Mouse (Mus musculus) myocyte (in vitro differentiated cells): ENCODE measurements around the gene Nr1d1. TPM values are rescaled to one million over a fixed set of nuclear protein-coding genes. Genes with fewer than 3 reads are reported as not detected.

Source experiments
- H3K27me3 ChIP-seq: one replicate; pipeline ENCODE4 v1.6.1; 2011; ENCODE audit not compliant: control insufficient read depth, insufficient read depth, insufficient read length
- H3K36me3 ChIP-seq: one replicate; pipeline ENCODE4 v1.6.1; 2011; ENCODE audit not compliant: control insufficient read depth, insufficient read depth
- H3K4me2 ChIP-seq: one replicate; pipeline ENCODE4 v1.6.1; 2011; ENCODE audit warnings: low read depth, control low read depth
- H3K4me3 ChIP-seq: one replicate; pipeline ENCODE4 v1.5.1; 2011; ENCODE audit warnings: mild to moderate bottlenecking, control low read depth, moderate library complexity
- H3K79me2 ChIP-seq: one replicate; pipeline ENCODE4 v1.6.1; 2011; ENCODE audit not compliant: control insufficient read depth, insufficient read depth
- H3ac ChIP-seq: one replicate; pipeline ENCODE4 v1.6.1; 2011; ENCODE audit not compliant: control insufficient read depth, insufficient read length
- CEBPB ChIP-seq: IDR thresholded peaks from 2 replicates; pipeline ENCODE4 v1.6.1; 2011; ENCODE audit warnings: mild to moderate bottlenecking, moderate library complexity; ENCODE audit not compliant: poor library complexity, insufficient read depth, severe bottlenecking
- E2F4 ChIP-seq: IDR thresholded peaks from one replicate; pipeline ENCODE4 v1.6.1; 2011; ENCODE audit warnings: mild to moderate bottlenecking, control low read depth, moderate library complexity; ENCODE audit not compliant: insufficient read depth
- MAX ChIP-seq: IDR thresholded peaks from one replicate; pipeline ENCODE4 v1.6.1; 2011; ENCODE audit warnings: low read depth, mild to moderate bottlenecking, control low read depth
- MYOD1 ChIP-seq, 3 experiments: IDR thresholded peaks; one replicate each; pipeline ENCODE4 v1.6.1; 2011; ENCODE audit warnings: control low read depth in 2 of 3, low read depth in 2 of 3, mild to moderate bottlenecking in 2 of 3, moderate library complexity in 1 of 3; ENCODE audit not compliant: insufficient read length in 2 of 3, control insufficient read depth in 1 of 3
- MYOG ChIP-seq, 3 experiments: IDR thresholded peaks; one replicate each; pipeline ENCODE4 v1.6.1; 2011; ENCODE audit warnings: control low read depth in 2 of 3, low read depth in 2 of 3, mild to moderate bottlenecking in 2 of 3; ENCODE audit not compliant: insufficient read length in 2 of 3, control insufficient read depth in 1 of 3, insufficient read depth in 1 of 3
- POLR2A ChIP-seq: IDR thresholded peaks from one replicate; pipeline ENCODE4 v1.6.1; 2011; ENCODE audit warnings: low read depth, mild to moderate bottlenecking, control low read depth, moderate library complexity; ENCODE audit not compliant: insufficient read length
- POLR2AphosphoS2 ChIP-seq: IDR thresholded peaks from one replicate; pipeline ENCODE4 v1.6.1; 2011; ENCODE audit warnings: low read depth, control low read depth; ENCODE audit not compliant: insufficient read length
- REST ChIP-seq: IDR thresholded peaks from one replicate; pipeline ENCODE4 v1.6.1; 2011; ENCODE audit warnings: mild to moderate bottlenecking, control low read depth, moderate library complexity; ENCODE audit not compliant: insufficient read depth, insufficient read length
- SRF ChIP-seq: IDR thresholded peaks from one replicate; pipeline ENCODE4 v1.6.1; 2011; ENCODE audit warnings: low read depth; ENCODE audit not compliant: control insufficient read depth, insufficient read length
- TCF12 ChIP-seq: IDR thresholded peaks from one replicate; pipeline ENCODE4 v1.6.1; 2011; ENCODE audit warnings: mild to moderate bottlenecking, control low read depth; ENCODE audit not compliant: poor library complexity, insufficient read depth, severe bottlenecking
- TCF3 ChIP-seq: IDR thresholded peaks from one replicate; pipeline ENCODE4 v1.6.1; 2011; ENCODE audit warnings: low read depth, control low read depth; ENCODE audit not compliant: insufficient read length
- USF1 ChIP-seq: IDR thresholded peaks from one replicate; pipeline ENCODE4 v1.6.1; 2011; ENCODE audit warnings: low read depth, mild to moderate bottlenecking, control low read depth, moderate library complexity
- polyA plus RNA-seq: library from polyadenylated mRNA; unstranded; fragments of >200 nt; fragmentation: generic; extraction: Trizol; gene quantifications from one replicate; pipeline ENCODE4 v1.2.1, GENCODE M21; 2012; ENCODE audit warnings: missing spikeins

Gene Nr1d1
- polyA plus RNA-seq, 1 experiment, result 49.1 TPM

DNA sequence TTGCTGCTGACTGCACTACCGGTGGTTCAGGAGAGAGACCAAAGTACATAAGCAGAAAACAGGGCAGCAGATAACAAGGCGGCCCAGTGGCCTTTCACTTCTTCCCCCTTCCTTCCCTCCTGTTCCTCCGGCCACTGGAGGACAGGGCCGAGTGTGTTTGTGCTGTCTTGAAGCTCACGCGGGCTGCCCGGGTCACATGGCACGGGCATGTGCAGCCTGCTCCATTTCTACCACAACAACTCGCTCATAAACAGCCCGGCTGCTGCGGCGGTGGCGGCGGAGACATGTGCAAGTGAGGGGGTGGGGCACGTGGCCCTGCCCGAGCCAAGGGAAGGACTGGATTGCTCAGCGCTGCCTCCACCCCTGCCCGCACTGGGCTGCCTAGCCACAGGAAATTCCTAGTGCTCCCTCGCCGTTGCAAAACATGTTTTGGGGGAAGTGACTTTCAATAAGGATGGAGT, 8.1 kb upstream of the Nr1d1 start:
- Histone ChIP-seq H3K27me3 (no peaks in the 10 kb centered on the region), H3K36me3 (no peaks in the 10 kb centered on the region), H3K79me2 (no peaks in the 10 kb centered on the region), H3K4me3 (peak overlapping the region; percentile 22), H3K4me2 (peak overlapping the region; percentile 99), H3ac (no peak overlapping the region)
- TF ChIP-seq POLR2A (peak; percentile 59), REST (no peak), POLR2AphosphoS2 (peak; percentile 70), MYOG (IDR thresholded peaks at IDR 0.05; ENCODE audit: control insufficient read depth in 1 of 3, insufficient read depth in 1 of 3, insufficient read length in 2 of 3, low read depth in 2 of 3) (peak; percentile 62 to 94 (median 89)), CEBPB (peak; percentile 61; the same call in 1 of the 2 replicates), SRF (no peak), TCF3 (peak; percentile 26), E2F4 (no peak), USF1 (peak; percentile 64), MYOD1 (IDR thresholded peaks at IDR 0.05; ENCODE audit: control insufficient read depth in 1 of 3, insufficient read length in 2 of 3, low read depth in 2 of 3) (peak in 2 of 3 experiments; percentile 71 to 90), TCF12 (peak; percentile 21), MAX (no peak)

DNA sequence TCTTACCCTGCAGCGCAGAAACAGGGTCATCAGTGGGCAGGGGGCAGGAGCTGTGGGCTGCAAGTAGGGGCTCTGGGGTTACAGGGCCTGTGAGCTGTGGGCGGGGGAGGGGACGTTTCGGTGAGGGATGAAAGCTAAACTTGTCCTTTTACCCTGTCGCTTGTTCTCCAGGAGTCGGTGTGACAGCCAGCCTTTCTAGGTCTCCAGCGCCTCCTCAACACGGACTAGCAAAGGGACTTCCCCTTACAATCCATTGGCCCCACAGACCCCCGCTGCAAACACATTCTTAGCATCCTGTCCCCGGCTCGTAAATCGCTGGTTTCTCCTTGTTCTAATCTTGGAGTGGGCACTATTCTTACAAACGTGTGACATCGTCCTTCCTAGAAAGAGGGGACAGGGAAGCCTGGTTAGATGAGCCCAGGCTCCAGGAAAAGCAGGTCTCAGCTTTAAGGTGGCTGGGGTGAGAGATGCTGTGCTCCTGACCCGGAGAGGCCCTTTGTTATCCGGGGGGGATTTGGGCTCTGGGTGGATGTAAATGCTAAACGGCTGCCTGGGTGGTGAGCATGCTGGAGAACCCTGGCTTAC, 7.6 kb upstream of the Nr1d1 start:
- no peak for TF ChIP-seq TCF3
- no peak for TF ChIP-seq CEBPB
- no peak for TF ChIP-seq REST
- TF ChIP-seq POLR2A, result no peak
- no peak for TF ChIP-seq MYOD1 (IDR thresholded peaks at IDR 0.05; ENCODE audit: control insufficient read depth in 1 of 3, insufficient read length in 2 of 3, low read depth in 2 of 3)
- TF ChIP-seq MAX, result no peak
- TF ChIP-seq TCF12, result no peak
- no peak for TF ChIP-seq USF1
- no peak for TF ChIP-seq SRF
- TF ChIP-seq E2F4, result no peak
- Histone ChIP-seq H3K4me3 (peak overlapping the region; percentile 22), H3K27me3 (no peaks in the 10 kb centered on the region), H3K79me2 (no peaks in the 10 kb centered on the region), H3K4me2 (peak overlapping the region; percentile 99), H3K36me3 (no peaks in the 10 kb centered on the region), H3ac (no peak overlapping the region)

DNA sequence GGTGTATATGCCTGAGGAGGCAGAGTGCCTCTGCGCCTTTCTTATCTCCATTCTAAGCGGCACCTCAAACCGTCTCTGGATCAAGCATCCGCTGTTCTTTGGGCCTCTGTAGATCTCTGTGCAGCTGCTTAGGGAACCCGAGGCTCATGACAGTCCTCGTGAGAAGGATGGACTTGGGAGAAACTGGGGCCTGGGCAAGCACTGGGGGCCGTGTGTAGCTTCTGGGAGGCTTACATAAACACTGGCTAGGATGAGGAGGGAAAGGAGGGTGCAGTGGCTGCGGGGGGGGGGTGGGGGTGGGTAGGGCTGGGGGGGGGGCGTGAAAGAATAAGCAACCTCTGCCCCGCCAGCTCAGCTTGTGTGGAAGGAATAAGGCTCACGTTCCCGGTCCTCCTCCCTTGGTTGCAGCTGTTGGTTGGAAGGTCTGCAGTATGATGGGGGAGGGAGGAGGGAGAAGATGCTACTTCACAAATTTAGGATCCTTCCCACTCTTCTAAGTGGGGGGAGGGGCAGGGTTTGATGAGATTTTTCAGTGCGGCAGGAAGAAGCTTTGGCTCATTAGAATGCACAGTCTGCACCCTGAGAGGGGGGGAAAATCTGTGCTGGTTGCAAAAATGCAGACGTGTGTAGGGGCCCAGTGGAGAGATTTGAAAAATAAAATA, 6.8 kb upstream of the Nr1d1 start:
- no peak overlapping the region for H3ac ChIP-seq
- H3K4me3 ChIP-seq, result no peak overlapping the region
- H3K36me3 ChIP-seq, result no peaks in the 10 kb centered on the region
- H3K79me2 ChIP-seq, result no peaks in the 10 kb centered on the region
- TF ChIP-seq POLR2A (no peak), MYOG (IDR thresholded peaks at IDR 0.05; ENCODE audit: control insufficient read depth in 1 of 3, insufficient read depth in 1 of 3, insufficient read length in 2 of 3, low read depth in 2 of 3) (peak in 2 of 3 experiments; percentile 52 to 71), POLR2AphosphoS2 (no peak), MYOD1 (IDR thresholded peaks at IDR 0.05; ENCODE audit: control insufficient read depth in 1 of 3, insufficient read length in 2 of 3, low read depth in 2 of 3) (peak; percentile 52 to 88 (median 88))
- H3K27me3 ChIP-seq, result no peaks in the 10 kb centered on the region
- peak overlapping the region; percentile 99 for H3K4me2 ChIP-seq

- Histone ChIP-seq H3K36me3 (no peaks in the 10 kb centered on the region), H3K79me2 (peaks cover 8% of the 10 kb centered on the region), H3K4me3 (no peak overlapping the region), H3K4me2 (no peak overlapping the region), H3K27me3 (no peaks in the 10 kb centered on the region), H3ac (no peak overlapping the region)
- peak in 2 of 3 experiments; percentile 36 to 59 for TF ChIP-seq MYOD1 (IDR thresholded peaks at IDR 0.05; ENCODE audit: control insufficient read depth in 1 of 3, insufficient read length in 2 of 3, low read depth in 2 of 3)
- TF ChIP-seq TCF12, result no peak
- peak in 1 of 3 experiments; percentile 23 for TF ChIP-seq MYOG (IDR thresholded peaks at IDR 0.05; ENCODE audit: control insufficient read depth in 1 of 3, insufficient read depth in 1 of 3, insufficient read length in 2 of 3, low read depth in 2 of 3)
Observed at GRCm38 (mm10) chr11:98777888-98778287, 2.8 kb upstream of the Nr1d1 start.
